Mouse (Mus musculus) neural tube, embryonic 15.5 days (tissue): ENCODE measurements at regions not wholly inside any gene's neighbourhood (a gene's known extent, or its start where the extent isn't known, plus 50 kb on each side); places are given as distances from the start of the nearest gene placed in this dataset.

Source experiments
- ATAC-seq: fragments of 200-750 bp; cut with Nextera tagmentation; 2 replicates; pipeline ENCODE4 v1.8.0; 2017; ENCODE audit warnings: mild to moderate bottlenecking, moderate TSS enrichment, moderate library complexity; ENCODE audit not compliant: low FRiP score
- H3K27ac ChIP-seq: fragments of 300-500 bp; sonication (generic); replicated peaks from 2 replicates; pipeline ENCODE4 v1.5.1; 2015; ENCODE audit warnings: mild to moderate bottlenecking, inconsistent platforms
- H3K27me3 ChIP-seq: fragments of 300-500 bp; sonication (generic); replicated peaks from 2 replicates; pipeline ENCODE4 v1.6.1; 2015; ENCODE audit warnings: inconsistent platforms
- H3K36me3 ChIP-seq: fragments of 300-500 bp; sonication (generic); 2 replicates; pipeline ENCODE4 v1.6.1; 2015; ENCODE audit warnings: inconsistent platforms
- H3K4me1 ChIP-seq: fragments of 300-500 bp; sonication (generic); 2 replicates; pipeline ENCODE4 v1.6.1; 2015; ENCODE audit warnings: inconsistent platforms
- H3K4me2 ChIP-seq: fragments of 300-500 bp; sonication (generic); 2 replicates; pipeline ENCODE4 v1.6.1; 2015; ENCODE audit warnings: inconsistent platforms, mild to moderate bottlenecking, moderate library complexity
- H3K4me3 ChIP-seq: fragments of 300-500 bp; sonication (generic); replicated peaks from 2 replicates; pipeline ENCODE4 v1.5.1; 2015; ENCODE audit warnings: mild to moderate bottlenecking, inconsistent platforms
- H3K9ac ChIP-seq: fragments of 300-500 bp; sonication (generic); replicated peaks from 2 replicates; pipeline ENCODE4 v1.6.1; 2015; ENCODE audit warnings: mild to moderate bottlenecking, inconsistent platforms
- H3K9me3 ChIP-seq: fragments of 300-500 bp; sonication (generic); replicated peaks from 2 replicates; pipeline ENCODE4 v1.6.1; 2016; ENCODE audit warnings: inconsistent platforms
- WGBS: fragments of 180-500 bp; shearing (Covaris S2); methylation state at CpG from one replicate; pipeline ENCODE4 v1.1.7; 2015; ENCODE audit warnings: mixed read lengths; 5-methylcytosine and 5-hydroxymethylcytosine counted together

DNA sequence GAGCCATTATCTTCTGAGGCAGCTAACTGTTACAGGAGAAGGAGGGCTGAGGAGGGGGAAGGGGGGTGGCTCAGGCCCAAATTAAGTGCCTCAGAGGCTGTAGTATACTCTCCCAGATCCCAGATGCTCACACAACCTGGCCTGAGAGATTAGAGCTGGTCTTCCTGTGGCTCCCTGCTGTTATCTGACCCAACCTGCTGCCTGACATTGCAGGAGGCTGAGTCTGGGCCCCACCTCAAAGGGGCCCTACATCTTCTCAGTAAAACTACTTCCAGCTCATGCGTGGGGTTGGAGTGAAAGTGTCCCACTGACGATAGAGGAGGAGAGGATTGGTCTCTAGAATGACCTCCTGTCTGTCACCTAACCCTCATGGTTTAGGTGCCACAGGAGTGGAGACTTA is 64.0 kb upstream of the Lmo2 start:
- no peak for ATAC-seq
- H3K9me3 ChIP-seq: no peaks in the 10 kb centered on the region
- no peak overlapping the region for H3K4me2 ChIP-seq
- H3K27me3 ChIP-seq: no peaks in the 10 kb centered on the region
- no peaks in the 10 kb centered on the region for H3K36me3 ChIP-seq
- H3K9ac ChIP-seq: no peak overlapping the region
- WGBS: 46% methylated on average over 2 of the region's 2 CpGs
- no peak overlapping the region for H3K4me3 ChIP-seq
- H3K4me1 ChIP-seq: peaks cover 9% of the 10 kb centered on the region
- H3K27ac ChIP-seq: no peak overlapping the region

DNA sequence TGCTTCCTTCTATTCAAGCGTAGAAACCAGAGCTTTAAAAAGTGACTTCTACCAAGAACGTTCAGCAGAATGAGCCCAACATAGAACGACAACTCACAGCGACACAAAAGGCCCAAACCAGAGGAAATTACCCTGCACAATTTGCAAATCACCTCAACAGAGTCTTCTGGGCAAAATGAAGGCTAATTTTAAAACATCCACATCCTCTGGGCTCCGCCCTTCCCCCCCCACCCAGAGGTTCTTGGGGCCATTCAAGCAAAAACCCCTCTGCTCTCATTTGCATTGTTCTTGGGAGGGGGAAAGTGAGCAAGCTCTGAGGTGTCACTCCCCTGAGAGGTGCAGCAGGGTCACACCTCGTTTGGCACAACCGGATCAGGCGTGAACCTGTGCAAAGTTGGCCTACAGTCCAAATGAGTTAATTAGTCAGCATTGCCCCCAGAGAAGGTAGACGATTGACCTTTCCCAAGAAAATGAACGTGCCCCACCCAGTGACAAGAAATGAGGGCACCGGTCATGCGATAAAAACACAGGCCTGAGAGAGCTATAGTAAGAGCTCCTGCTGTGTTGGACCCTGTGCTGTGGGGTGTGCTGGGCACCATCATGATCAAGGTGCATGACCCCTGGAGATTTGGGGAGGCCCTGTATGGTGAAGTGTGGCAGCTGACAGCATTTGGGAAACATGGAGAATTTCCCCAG is 62.7 kb upstream of the Lmo2 start:
- H3K9me3 ChIP-seq: no peaks in the 10 kb centered on the region
- H3K4me3 ChIP-seq: no peak overlapping the region
- H3K4me2 ChIP-seq: no peak overlapping the region
- no peak overlapping the region for H3K9ac ChIP-seq
- no peak for ATAC-seq
- peaks cover 9% of the 10 kb centered on the region for H3K4me1 ChIP-seq
- H3K27me3 ChIP-seq: no peaks in the 10 kb centered on the region
- WGBS: 48% methylated on average over 12 of the region's 12 CpGs
- H3K27ac ChIP-seq: no peak overlapping the region
- no peaks in the 10 kb centered on the region for H3K36me3 ChIP-seq

DNA sequence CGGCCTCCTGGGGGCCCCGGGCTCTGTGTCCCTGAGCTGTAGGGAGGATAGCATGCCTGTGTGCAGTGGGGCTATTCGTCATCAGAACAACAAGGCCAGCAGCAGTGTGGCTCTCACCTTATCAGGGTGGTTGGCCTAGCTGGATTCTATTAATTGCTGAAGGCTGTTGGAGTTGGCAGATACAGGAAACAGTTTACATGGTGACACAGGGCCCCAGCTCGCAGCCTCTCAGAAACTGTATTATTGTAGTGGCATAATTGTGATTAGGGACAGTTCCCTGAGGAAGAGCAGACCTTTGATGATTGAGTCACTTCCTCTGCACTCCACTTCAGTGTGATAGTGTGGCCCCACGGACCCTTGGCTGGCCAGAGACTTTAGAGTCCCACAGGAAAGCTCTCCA is 61.6 kb upstream of the Lmo2 start:
- H3K4me1 ChIP-seq: peaks cover 5% of the 10 kb centered on the region
- ATAC-seq: no peak
- H3K4me3 ChIP-seq: no peak overlapping the region
- H3K27me3 ChIP-seq: no peaks in the 10 kb centered on the region
- H3K9me3 ChIP-seq: no peaks in the 10 kb centered on the region
- H3K9ac ChIP-seq: no peak overlapping the region
- no peaks in the 10 kb centered on the region for H3K36me3 ChIP-seq
- H3K27ac ChIP-seq: no peak overlapping the region
- no peak overlapping the region for H3K4me2 ChIP-seq
- WGBS: 67% methylated on average over 5 of the region's 5 CpGs

DNA sequence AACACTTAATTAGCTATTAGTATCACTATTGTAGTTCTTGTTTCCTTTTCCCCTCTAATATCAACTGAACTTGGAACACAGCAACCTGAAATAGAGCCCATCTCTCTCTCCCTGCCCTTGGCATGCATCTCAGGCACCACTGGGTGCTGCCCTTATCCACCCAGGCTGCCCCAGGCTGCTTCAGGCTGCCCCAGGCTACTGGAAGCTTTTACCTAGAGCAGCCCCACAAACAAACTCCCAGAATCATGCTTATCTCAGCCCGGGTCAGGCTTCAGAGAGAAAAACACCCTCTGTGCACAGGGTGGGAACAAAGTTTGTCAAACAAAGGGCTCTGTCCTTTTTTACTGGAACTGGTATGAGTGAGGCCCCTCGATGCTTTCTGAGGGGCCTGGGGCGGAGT is 61.0 kb upstream of the Lmo2 start:
- no peak overlapping the region for H3K4me3 ChIP-seq
- no peaks in the 10 kb centered on the region for H3K36me3 ChIP-seq
- no peaks in the 10 kb centered on the region for H3K27me3 ChIP-seq
- no peak for ATAC-seq
- H3K9ac ChIP-seq: no peak overlapping the region
- H3K4me1 ChIP-seq: no peaks in the 10 kb centered on the region
- H3K9me3 ChIP-seq: no peaks in the 10 kb centered on the region
- no peak overlapping the region for H3K4me2 ChIP-seq
- no peak overlapping the region for H3K27ac ChIP-seq
- WGBS: 45% methylated on average over 3 of the region's 3 CpGs

DNA sequence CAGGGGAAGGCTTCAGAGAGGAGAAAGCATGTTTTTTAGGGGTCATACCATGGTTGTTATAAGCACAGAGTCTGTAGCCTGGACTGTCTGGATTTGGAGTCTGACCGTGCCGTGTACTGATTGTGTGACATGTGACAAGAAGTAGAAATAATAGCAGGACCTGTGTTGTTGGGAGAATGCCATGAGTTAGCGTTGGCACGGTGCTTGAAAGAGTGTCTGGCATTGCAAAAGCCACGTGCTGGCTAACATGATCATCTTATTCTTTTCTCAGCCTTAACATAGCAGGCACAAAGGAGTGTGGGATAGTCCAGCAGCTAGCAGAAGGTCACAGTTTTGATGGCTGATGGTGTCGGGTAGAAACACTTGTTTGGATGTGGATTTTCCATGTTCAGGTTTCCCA is 58.1 kb upstream of the Lmo2 start:
- no peak for ATAC-seq
- H3K4me3 ChIP-seq: no peak overlapping the region

DNA sequence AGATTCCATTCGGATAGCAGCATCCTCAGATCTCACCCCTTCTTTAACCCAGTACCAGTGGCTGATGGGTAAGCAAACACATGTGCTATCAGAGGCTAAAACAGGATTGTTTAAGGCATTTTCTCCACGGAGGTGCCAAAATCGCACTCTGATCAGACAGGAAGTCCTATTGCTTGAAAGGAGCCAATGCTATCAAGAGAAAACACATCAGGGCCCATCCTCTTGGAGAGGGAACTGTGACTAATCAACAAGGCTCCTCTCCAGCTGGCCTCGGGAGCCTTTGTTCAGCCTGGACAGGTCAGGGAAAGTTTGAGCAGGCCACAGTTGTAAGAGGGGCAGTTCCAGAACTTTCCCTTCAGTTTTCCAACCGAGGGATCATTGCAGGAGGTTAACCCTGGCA is 57.4 kb upstream of the Lmo2 start:
- no peaks in the 10 kb centered on the region for H3K9me3 ChIP-seq
- no peak overlapping the region for H3K4me2 ChIP-seq
- H3K9ac ChIP-seq: no peak overlapping the region
- no peak overlapping the region for H3K27ac ChIP-seq
- WGBS: 61% methylated on average over 5 of the region's 5 CpGs
- H3K36me3 ChIP-seq: no peaks in the 10 kb centered on the region
- H3K4me3 ChIP-seq: no peak overlapping the region
- no peaks in the 10 kb centered on the region for H3K27me3 ChIP-seq
- no peak for ATAC-seq
- H3K4me1 ChIP-seq: peaks cover 9% of the 10 kb centered on the region

More for the DNA sequence above, 58.1 kb upstream of the Lmo2 start:
- Histone ChIP-seq H3K27ac (no peak overlapping the region), H3K4me1 (peaks cover 9% of the 10 kb centered on the region), H3K27me3 (no peaks in the 10 kb centered on the region), H3K36me3 (no peaks in the 10 kb centered on the region), H3K9me3 (no peaks in the 10 kb centered on the region), H3K4me2 (no peak overlapping the region), H3K9ac (no peak overlapping the region)
- WGBS: 88% methylated on average over 6 of the region's 6 CpGs

DNA sequence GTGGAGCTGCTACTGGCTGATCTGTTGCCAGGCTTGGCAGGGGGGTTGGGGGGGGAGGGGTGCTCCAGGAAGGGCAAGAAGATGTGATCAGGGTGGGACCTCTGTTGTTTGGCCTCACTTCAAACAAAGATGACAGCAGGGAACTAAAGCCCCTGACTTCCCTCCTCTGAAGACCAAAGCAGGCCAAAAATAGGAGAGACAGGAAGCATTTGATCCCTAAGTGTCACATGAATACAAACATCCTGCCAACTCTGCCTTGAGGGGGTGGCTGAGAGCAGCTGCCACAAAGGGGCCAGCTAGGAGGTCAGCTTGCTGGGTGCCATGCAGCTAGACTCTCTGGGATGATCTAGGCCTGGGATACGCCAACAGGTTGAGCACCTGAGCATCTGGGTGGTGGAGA is 56.3 kb upstream of the Lmo2 start:
- Histone ChIP-seq H3K27me3 (no peaks in the 10 kb centered on the region), H3K4me3 (no peak overlapping the region), H3K9ac (no peak overlapping the region), H3K4me2 (no peak overlapping the region), H3K27ac (no peak overlapping the region), H3K4me1 (peaks cover 15% of the 10 kb centered on the region), H3K36me3 (no peaks in the 10 kb centered on the region), H3K9me3 (no peaks in the 10 kb centered on the region)
- 100% methylated on average over 1 of the region's 1 CpGs for WGBS
- no peak for ATAC-seq

DNA sequence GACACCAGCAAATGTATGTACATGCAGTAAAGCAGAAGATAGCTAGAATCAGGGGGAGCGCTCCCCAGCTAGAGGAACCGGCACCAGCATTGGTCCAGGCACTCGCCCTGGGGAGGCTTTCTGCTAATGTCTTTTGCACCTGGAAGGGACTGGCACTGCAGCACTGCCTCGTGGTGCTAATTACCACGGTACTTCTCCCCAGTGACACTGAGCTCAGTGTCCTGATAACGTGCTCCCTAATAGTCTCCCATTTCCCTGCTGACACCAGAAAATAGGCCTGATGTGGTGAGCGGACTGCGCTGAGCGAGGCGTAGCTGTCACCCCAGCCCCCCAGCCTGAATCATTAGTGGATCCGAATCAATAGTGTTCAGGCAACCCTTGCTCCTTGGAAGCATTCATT is 55.0 kb upstream of the Lmo2 start:
- Histone ChIP-seq H3K4me3 (no peak overlapping the region), H3K4me2 (no peak overlapping the region), H3K9me3 (no peaks in the 10 kb centered on the region), H3K27ac (0 out of 2 replicates have a peak overlapping the region, but pooled peaks have one; percentile 11), H3K36me3 (no peaks in the 10 kb centered on the region), H3K4me1 (peaks cover 21% of the 10 kb centered on the region), H3K9ac (no peak overlapping the region), H3K27me3 (no peaks in the 10 kb centered on the region)
- WGBS: 51% methylated on average over 11 of the region's 11 CpGs
- ATAC-seq: no peak

DNA sequence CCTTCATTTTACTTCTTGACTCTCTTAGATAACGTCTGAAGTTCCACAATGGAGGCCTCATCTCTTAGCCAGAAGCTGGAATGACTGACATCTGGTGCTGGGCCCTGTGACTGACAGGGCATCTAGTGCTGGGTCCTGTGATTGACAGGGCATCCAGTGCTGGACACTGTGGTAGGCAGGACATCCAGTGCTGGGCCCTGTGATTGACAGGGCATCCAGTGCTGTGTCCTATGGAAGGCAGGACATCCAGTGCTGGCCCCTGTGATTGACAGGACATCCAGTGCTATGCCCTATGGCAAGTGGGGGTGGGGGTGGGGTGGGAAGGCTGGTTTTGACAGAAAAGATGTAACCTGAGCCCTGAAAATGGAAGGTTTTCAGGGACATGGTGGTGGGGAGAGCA is 52.1 kb upstream of the Lmo2 start:
- Histone ChIP-seq H3K36me3 (no peaks in the 10 kb centered on the region), H3K4me3 (no peak overlapping the region), H3K4me2 (no peak overlapping the region), H3K4me1 (peaks cover 21% of the 10 kb centered on the region), H3K27me3 (no peaks in the 10 kb centered on the region), H3K27ac (no peak overlapping the region), H3K9me3 (no peaks in the 10 kb centered on the region), H3K9ac (no peak overlapping the region)
- no peak for ATAC-seq
- 91% methylated on average over 1 of the region's 1 CpGs for WGBS

DNA sequence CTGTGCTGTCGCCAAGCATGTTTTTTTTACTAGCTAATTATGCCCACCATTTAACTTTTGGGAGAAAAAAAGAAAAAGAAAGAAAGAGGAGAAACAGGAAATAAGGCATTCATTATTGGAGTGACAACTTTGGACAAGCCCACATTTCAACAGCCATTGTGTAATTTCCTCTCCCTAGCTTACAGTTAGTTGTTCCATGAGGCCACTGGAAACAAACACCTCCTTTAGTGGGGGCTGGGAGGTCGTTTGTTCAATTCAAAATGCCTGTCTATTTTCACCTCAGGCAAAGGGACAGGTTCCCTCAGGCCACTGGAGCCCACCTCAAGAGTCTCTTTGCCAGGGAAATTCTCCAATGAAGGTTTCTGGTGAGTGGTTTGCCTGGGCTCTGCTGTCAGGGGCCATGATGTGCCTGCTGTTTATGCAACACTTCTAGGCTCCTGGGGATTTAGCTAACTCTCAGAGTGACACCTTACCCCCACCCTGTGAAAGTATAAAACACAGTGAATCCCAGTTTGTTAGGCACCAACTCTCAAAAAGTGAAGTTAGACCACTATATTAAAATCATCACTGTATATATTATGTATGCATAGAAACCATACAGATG is 51.1 kb upstream of the Lmo2 start:
- no peak for ATAC-seq
- Histone ChIP-seq H3K36me3 (no peaks in the 10 kb centered on the region), H3K4me2 (no peak overlapping the region), H3K4me1 (peaks cover 21% of the 10 kb centered on the region), H3K9ac (no peak overlapping the region), H3K4me3 (no peak overlapping the region), H3K27ac (peak overlapping the region; percentile 42; the same call in 1 of the 2 replicates), H3K9me3 (no peaks in the 10 kb centered on the region), H3K27me3 (no peaks in the 10 kb centered on the region)
- WGBS: 23% methylated on average over 2 of the region's 2 CpGs
